Mouse (Mus musculus) heart, embryonic 11.5 days (tissue): ENCODE data around the gene Maml2. TPM values are rescaled to one million over a fixed set of nuclear protein-coding genes. Genes with fewer than 3 reads are reported as not detected.

Experiments
- ATAC-seq: fragments of 200-750 bp; cut with Nextera tagmentation; replicated peaks from 2 replicates; pipeline ENCODE4 v1.8.0; 2017; ENCODE audit warnings: moderate library complexity; ENCODE audit not compliant: insufficient number of reproducible peaks, low FRiP score, low TSS enrichment
- H3K27ac ChIP-seq: fragments of 300-500 bp; sonication (generic); 2 replicates; pipeline ENCODE4 v1.5.1; 2014; ENCODE audit warnings: mild to moderate bottlenecking, low read depth, low read length
- H3K27me3 ChIP-seq: fragments of 300-500 bp; sonication (generic); 2 replicates; pipeline ENCODE4 v1.6.1; 2014; ENCODE audit warnings: mild to moderate bottlenecking, low read length, mixed read lengths; ENCODE audit not compliant: control insufficient read depth, insufficient read depth
- H3K36me3 ChIP-seq: fragments of 300-500 bp; sonication (generic); 2 replicates; pipeline ENCODE4 v1.6.1; 2014; ENCODE audit warnings: mild to moderate bottlenecking, low read length, moderate library complexity, mixed read lengths; ENCODE audit not compliant: control insufficient read depth, insufficient read depth
- H3K4me1 ChIP-seq: fragments of 300-500 bp; sonication (generic); 2 replicates; pipeline ENCODE4 v1.6.1; 2014; ENCODE audit warnings: low read length; ENCODE audit not compliant: control insufficient read depth, insufficient read depth
- H3K4me2 ChIP-seq: fragments of 300-500 bp; sonication (generic); 2 replicates; pipeline ENCODE4 v1.6.1; 2014; ENCODE audit warnings: mild to moderate bottlenecking, moderate library complexity
- H3K4me3 ChIP-seq: fragments of 300-500 bp; sonication (generic); 2 replicates; pipeline ENCODE4 v1.5.1; 2014; ENCODE audit warnings: low read depth, low read length
- H3K9ac ChIP-seq: fragments of 300-500 bp; sonication (generic); 2 replicates; pipeline ENCODE4 v1.6.1; 2014; ENCODE audit warnings: mild to moderate bottlenecking, low read depth, low read length, moderate library complexity
- H3K9me3 ChIP-seq: fragments of 300-500 bp; sonication (generic); replicated peaks from 2 replicates; pipeline ENCODE4 v1.6.1; 2016; ENCODE audit warnings: low read length; ENCODE audit not compliant: control insufficient read depth
- WGBS: fragments of 180-500 bp; shearing (Covaris S2); extraction: QIAGEN DNeasy Blood & Tissue Kit; methylation state at CpG from one replicate; pipeline ENCODE4 v1.1.7; 2014; ENCODE audit not compliant: insufficient replicate concordance; 5-methylcytosine and 5-hydroxymethylcytosine counted together
- polyA plus RNA-seq: library from polyadenylated mRNA; unstranded; fragments of >200 nt; fragmentation: Nextera tagmentation; extraction: Ambion mirVana; gene quantifications from 2 replicates; pipeline ENCODE4 v1.2.1, GENCODE M21; 2014

Maml2 gene
- polyA plus RNA-seq, 1 experiment from 2014 or later: 9.1 TPM

DNA sequence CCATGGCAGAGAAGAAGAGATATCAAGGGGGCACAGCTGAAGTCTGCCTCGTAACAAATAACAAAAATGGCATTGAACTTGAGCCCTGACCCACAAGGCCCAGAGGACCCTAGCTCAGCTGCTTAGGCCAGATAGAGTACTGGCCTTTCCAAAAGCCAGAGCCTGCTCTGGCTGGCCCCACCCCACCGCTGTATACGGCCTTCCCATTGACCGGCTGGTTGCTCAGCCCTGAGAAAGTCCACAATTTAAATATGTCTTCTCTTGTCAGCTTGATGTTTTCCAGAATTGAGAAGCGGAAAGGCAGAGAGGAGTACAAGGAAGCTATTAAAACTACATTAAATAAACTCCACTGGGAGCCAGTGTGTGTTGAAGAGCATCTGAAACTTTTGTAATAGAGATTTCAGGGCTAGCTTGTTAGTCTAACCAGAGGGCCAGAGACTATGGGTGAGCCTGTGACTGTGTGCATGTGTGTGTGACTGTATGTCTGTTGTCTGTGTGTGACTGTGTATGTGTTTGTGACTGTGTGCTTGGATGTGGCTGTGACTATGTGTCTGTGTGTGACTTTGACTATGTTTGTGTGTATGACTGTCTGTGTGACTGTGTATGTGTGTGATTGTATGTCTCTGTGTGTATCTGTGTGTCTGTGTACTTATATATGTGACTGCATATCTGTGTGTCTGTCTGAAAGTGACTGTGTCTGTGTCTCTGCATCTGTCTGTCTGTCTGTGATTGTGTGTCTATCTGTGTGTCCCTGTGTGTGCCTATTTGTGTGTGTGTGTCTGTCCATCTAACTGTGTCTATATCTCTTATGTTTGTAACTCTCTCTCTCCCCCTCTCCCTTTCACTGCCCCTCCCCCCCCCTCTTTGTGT lies 185.7 kb downstream of the Maml2 start:
- Histone ChIP-seq H3K4me2 (peak overlapping the region; percentile 48; the same call in 1 of the 2 replicates), H3K36me3 (no peaks in the 10 kb centered on the region), H3K27me3 (no peaks in the 10 kb centered on the region), H3K9me3 (no peaks in the 10 kb centered on the region), H3K27ac (peak overlapping the region; percentile 63), H3K4me1 (peaks cover 30% of the 10 kb centered on the region), H3K9ac (no peak overlapping the region), H3K4me3 (no peak overlapping the region)
- ATAC-seq: 0 out of 2 replicates have a peak, but pooled peaks have one; percentile 49
- 45% methylated on average over 5 of the region's 5 CpGs for WGBS

DNA sequence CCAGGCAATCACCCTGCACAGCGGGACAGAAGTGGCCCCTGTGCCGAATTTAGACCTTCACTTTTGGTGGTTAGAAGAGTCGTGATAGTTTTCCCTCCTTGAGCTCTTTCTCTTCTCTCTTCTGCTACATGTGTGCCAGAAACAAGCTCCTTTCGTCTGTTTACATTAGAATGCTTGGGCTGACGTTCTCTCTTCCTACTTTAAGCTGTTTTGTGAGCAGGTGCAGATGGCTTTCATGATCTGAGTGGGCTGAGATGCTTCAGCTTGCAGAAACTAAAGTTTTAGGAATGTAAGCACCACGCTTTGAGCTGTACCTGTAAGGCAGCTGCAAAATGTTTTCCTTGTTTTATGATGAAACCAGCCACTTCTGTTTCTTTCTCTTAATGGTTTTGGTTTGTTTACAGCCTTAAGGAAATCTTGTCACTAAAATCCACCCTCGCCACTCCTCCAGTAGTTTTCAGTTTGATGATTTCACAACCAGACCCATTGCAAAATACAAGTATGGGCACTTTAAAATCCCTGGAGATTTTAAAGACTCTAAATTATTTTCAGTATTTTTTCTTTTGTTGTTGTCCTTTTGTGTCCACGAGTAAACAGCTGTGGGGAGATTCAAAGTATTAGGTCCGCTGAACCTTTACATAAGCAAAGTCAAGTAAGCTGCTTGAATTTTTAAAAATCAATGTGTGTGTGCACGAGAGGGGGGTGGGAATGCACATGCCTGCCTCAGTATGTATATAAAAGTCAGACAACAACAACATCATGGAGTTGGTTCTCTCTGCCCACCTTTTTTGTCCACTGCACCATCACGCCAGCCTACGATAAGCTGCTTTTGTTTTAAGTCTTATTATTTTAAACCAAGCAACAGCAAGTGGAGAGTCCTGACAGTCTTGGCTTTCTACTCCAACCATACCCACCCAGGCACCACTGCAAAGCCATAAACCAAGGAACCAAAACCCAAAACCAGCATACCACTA lies 186.8 kb downstream of the Maml2 start:
- Histone ChIP-seq H3K9me3 (no peaks in the 10 kb centered on the region), H3K4me2 (peak overlapping the region; percentile 48), H3K27me3 (no peaks in the 10 kb centered on the region), H3K27ac (peak overlapping the region; percentile 51), H3K36me3 (no peaks in the 10 kb centered on the region), H3K4me1 (peaks cover 30% of the 10 kb centered on the region), H3K9ac (peak overlapping the region; percentile 43; the same call in 1 of the 2 replicates), H3K4me3 (no peak overlapping the region)
- ATAC-seq: no peak
- WGBS: 53% methylated on average over 12 of the region's 12 CpGs

DNA sequence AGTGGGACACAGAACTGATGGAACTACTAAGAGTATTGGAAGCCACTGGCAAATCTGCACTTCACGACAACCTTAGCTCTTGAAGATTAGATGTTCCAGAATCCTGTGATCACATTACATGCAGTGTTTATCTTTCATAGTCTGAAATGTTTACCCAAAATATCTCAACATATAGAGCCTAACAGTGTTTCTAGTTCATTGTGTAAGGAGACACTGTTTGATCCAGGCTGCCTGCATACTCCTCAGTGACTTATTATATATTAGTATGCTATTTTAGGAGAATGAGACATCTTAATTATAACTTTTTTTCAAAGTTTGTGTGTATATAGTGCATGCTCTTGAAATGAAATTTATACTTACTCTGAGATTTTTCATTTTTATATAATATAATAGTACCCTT lies 188.2 kb downstream of the Maml2 start:
- Histone ChIP-seq H3K4me1 (peaks cover 23% of the 10 kb centered on the region), H3K27ac (no peak overlapping the region), H3K9ac (no peak overlapping the region), H3K4me2 (no peak overlapping the region), H3K36me3 (no peaks in the 10 kb centered on the region), H3K4me3 (no peak overlapping the region), H3K27me3 (no peaks in the 10 kb centered on the region), H3K9me3 (no peaks in the 10 kb centered on the region)
- 49% methylated on average over 1 of the region's 1 CpGs for WGBS
- no peak for ATAC-seq

DNA sequence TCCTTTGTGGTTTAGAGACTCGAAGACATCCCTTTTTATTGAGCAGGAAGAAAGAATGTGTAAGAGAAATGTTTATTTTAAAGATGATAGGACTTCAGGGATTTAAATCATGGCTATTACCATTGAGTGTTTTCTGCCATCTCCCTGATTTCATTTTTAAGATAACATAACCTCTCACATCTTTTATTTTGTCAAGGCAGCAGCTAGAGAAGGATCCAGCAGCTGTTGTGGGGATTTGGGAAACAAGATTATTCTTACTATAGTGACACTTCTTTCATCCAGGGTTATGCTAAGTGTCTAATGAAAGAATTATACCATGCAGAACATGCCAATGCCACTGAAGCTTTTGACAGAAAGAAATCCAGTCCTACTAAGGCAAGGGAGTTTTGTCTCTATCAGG lies 193.3 kb downstream of the Maml2 start:
- H3K4me1 ChIP-seq: peaks cover 4% of the 10 kb centered on the region; the same call in 1 of the 2 replicates
- no peaks in the 10 kb centered on the region for H3K27me3 ChIP-seq
- H3K9ac ChIP-seq: no peak overlapping the region
- 65% methylated on average over 1 of the region's 1 CpGs for WGBS
- no peaks in the 10 kb centered on the region for H3K36me3 ChIP-seq
- H3K27ac ChIP-seq: no peak overlapping the region
- H3K9me3 ChIP-seq: no peaks in the 10 kb centered on the region
- H3K4me2 ChIP-seq: no peak overlapping the region
- no peak overlapping the region for H3K4me3 ChIP-seq
- ATAC-seq: no peak

DNA sequence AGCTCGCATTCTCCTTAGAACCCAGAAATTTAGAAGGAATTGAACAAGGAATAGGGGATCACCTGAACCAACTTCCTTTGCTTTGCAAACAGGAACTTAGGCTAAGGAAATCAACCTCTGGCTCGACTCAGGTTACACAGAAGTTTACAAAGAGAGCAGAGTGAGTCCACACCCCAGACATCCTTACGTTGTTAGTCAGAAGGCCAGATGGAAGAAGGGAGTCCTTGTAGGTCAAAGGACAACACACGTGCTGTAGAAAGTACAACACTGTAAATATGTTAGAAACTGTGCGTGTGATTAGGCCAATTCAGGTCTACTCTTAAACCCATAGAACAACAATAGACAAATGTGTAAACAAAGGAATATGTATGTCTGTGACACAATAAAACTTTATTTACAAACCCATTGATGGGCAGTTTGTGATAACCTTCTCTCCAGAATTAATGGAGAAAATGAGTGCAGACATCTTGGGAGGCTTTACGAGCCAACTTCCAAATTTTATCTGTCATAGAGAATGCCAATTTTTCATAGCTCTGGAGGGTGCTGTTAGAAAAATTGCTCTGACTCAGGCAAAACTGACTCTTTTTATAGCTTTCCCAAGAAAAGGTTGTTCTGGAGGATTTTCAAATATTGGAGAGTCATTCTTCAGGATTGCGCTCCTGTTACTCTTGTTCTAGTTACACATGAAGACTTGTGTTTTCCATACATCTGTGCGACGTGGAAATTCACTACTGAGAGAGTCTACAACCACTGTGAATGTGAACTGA lies 194.3 kb downstream of the Maml2 start:
- H3K27ac ChIP-seq: no peak overlapping the region
- H3K36me3 ChIP-seq: no peaks in the 10 kb centered on the region
- no peaks in the 10 kb centered on the region for H3K27me3 ChIP-seq
- 74% methylated on average over 9 of the region's 9 CpGs for WGBS
- no peak for ATAC-seq
- H3K4me3 ChIP-seq: no peak overlapping the region
- no peak overlapping the region for H3K4me2 ChIP-seq
- H3K9ac ChIP-seq: no peak overlapping the region
- H3K9me3 ChIP-seq: no peaks in the 10 kb centered on the region
- peaks cover 6% of the 10 kb centered on the region; the same call in 1 of the 2 replicates for H3K4me1 ChIP-seq

DNA sequence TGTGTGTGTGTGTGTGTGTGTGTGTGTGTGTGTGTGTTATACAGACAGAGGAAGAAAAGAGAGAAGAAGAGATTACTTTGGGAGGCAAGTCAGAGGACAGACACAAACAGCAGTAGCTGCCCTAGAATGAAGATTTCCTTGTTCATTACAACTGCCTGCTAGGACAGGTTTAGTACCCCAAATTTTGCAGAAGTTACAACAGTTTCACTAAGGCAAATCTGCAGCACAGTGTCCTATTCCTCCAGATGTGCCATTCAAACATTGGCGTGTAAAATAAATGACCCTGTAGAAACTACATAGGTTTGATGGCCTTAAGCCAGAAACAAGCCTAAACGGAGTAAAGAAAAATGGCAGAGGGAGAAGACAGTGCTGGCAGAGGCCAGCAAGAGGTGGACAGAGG lies 195.1 kb downstream of the Maml2 start:
- Histone ChIP-seq H3K9me3 (no peaks in the 10 kb centered on the region), H3K36me3 (no peaks in the 10 kb centered on the region), H3K27me3 (no peaks in the 10 kb centered on the region), H3K27ac (no peak overlapping the region), H3K4me2 (no peak overlapping the region), H3K4me3 (no peak overlapping the region), H3K9ac (no peak overlapping the region), H3K4me1 (peaks cover 11% of the 10 kb centered on the region; the same call in 1 of the 2 replicates)
- ATAC-seq: no peak
- WGBS: 87% methylated on average over 2 of the region's 2 CpGs

DNA sequence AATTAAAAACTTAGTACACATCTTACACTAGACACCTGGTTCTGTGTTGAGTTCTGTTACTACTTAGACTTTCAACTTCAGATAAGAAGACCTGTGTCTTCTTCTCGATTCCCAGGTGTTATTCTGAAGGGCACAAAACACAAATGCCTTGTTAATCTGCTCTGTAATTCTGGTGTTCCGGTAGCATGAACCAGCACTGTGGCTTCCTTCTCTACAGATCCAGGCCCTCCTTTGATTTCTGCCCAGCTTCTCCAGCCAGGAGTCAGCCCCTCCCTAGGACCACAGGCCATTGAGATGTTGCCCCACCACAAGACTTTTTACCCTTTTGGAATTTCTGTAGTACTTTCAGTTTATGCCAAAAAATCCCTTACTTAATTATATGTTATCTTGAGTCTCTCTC lies 196.0 kb downstream of the Maml2 start:
- no peak overlapping the region for H3K4me2 ChIP-seq
- no peaks in the 10 kb centered on the region for H3K9me3 ChIP-seq
- no peak overlapping the region for H3K9ac ChIP-seq
- H3K36me3 ChIP-seq: no peaks in the 10 kb centered on the region
- ATAC-seq: no peak
- peaks cover 18% of the 10 kb centered on the region for H3K4me1 ChIP-seq
- no peak overlapping the region for H3K27ac ChIP-seq
- H3K4me3 ChIP-seq: no peak overlapping the region
- 84% methylated on average over 2 of the region's 2 CpGs for WGBS
- no peaks in the 10 kb centered on the region for H3K27me3 ChIP-seq

DNA sequence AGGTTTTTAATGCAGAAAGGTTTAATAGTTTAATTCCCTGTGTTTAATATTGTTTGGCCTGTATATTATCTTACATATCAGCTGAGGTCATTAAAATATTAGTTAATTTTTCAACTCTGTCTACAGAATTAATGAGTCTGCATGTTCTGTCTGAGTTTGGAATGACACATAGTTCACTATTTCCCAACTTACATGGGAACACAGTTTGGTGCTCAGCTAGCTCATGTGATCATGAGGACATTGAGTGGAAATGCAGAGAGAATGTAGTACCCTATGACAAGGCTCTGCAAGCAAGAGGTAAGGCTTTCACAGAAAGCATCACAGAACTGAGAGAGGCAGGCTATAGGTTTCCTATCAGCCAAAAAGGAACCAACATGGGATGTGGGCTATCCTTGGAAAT lies 197.8 kb downstream of the Maml2 start:
- Histone ChIP-seq H3K36me3 (no peaks in the 10 kb centered on the region), H3K4me1 (peaks cover 18% of the 10 kb centered on the region), H3K9me3 (no peaks in the 10 kb centered on the region), H3K9ac (no peak overlapping the region), H3K27ac (no peak overlapping the region), H3K4me2 (no peak overlapping the region), H3K4me3 (no peak overlapping the region), H3K27me3 (no peaks in the 10 kb centered on the region)
- ATAC-seq: no peak
